Mouse (Mus musculus) ZHBTc4 (cell line): ENCODE results near the gene Scn3b.
A peak's percentile ranks its signal among the peaks of the same experiment; 100 is the strongest.

Experiments used
- DNase-seq: peaks from one replicate; pipeline ENCODE4 v3.0.0-alpha.2; 2011; ENCODE audit warnings: low read depth, low spot score

Scn3b gene

GRCm38 (mm10) chr9:40269103-40269861 lies at the start of gene Scn3b:
Scn3b (plus strand) TSS chr9:40269217.
- peak; percentile 91 for DNase-seq

GRCm38 (mm10) chr9:40224289-40224688 lies 44.7 kb upstream of the Scn3b start:
- DNase-seq: peak; percentile 59

- DNase-seq: peak; percentile 80
Measured at GRCm38 (mm10) chr9:40227874-40228789, 40.9 kb upstream of the Scn3b start.

GRCm38 (mm10) chr9:40228804-40229331 lies 40.1 kb upstream of the Scn3b start:
- DNase-seq: no peak

- DNase-seq: no peak
Measured at GRCm38 (mm10) chr9:40229479-40229878, 39.5 kb upstream of the Scn3b start.

- no peak for DNase-seq
Measured at GRCm38 (mm10) chr9:40231019-40231418, 38.0 kb upstream of the Scn3b start.

GRCm38 (mm10) chr9:40234233-40235072 lies 34.6 kb upstream of the Scn3b start:
- DNase-seq: no peak

GRCm38 (mm10) chr9:40235220-40235619 lies 33.8 kb upstream of the Scn3b start:
- no peak for DNase-seq

- peak; percentile 88 for DNase-seq
Measured at GRCm38 (mm10) chr9:40239749-40240148, 29.3 kb upstream of the Scn3b start.

GRCm38 (mm10) chr9:40240311-40240710 lies 28.7 kb upstream of the Scn3b start:
- DNase-seq: peak; percentile 92

GRCm38 (mm10) chr9:40241223-40241801 lies 27.7 kb upstream of the Scn3b start:
- DNase-seq: peak; percentile 93

GRCm38 (mm10) chr9:40241951-40242888 lies 26.8 kb upstream of the Scn3b start:
- peak; percentile 61 for DNase-seq

GRCm38 (mm10) chr9:40245466-40245865 lies 23.6 kb upstream of the Scn3b start:
- DNase-seq: no peak

- no peak for DNase-seq
Measured at GRCm38 (mm10) chr9:40245974-40246665, 22.9 kb upstream of the Scn3b start.

- DNase-seq: no peak
Measured at GRCm38 (mm10) chr9:40246702-40247101, 22.3 kb upstream of the Scn3b start.

- DNase-seq: no peak
Measured at GRCm38 (mm10) chr9:40249106-40249505, 19.9 kb upstream of the Scn3b start.

- DNase-seq: no peak
Measured at GRCm38 (mm10) chr9:40252459-40252858, 16.6 kb upstream of the Scn3b start.

- DNase-seq: no peak
Measured at GRCm38 (mm10) chr9:40263874-40264273, 5.1 kb upstream of the Scn3b start.

GRCm38 (mm10) chr9:40268040-40268747 lies 823 bp upstream of the Scn3b start:
- peak; percentile 18 for DNase-seq
